Comparison of ENCODE assay signal across 31 mouse cellular contexts in the genomic region with DNA sequence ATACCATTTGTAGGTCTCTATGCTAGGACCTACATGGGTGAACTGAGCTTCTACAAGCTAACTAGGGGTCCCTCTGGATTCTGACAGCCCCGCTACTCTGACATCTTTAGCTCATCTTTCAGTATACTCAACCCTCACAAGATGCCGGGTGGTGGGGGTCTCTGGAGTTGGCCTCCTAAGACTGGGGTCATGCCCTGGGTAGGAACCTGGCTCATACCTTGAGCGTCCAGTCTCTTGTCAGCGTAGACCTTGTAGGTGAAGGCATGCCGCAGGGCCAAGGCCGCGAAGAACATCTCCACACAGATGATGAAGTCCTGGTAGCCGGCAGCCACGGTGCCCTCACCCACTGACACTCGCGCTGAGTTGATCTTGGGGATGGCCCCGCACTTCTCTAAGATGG.
"Had no signal": no experiment of that assay in that cellular context is flagged by ENCODE, and none has a peak within 500 bp of the region (broad histone marks: within the 10 kb centered on the region; RNA-seq: fewer than 3 reads in every experiment).

No protein-coding gene starts in this region.

- ATAC-seq: liver, embryonic 12.5 days; liver, postnatal 0 days; lung, postnatal 0 days; midbrain, embryonic 13.5 days; midbrain, embryonic 15.5 days; midbrain, embryonic 16.5 days had no signal

- H3K27me3 ChIP-seq: limb, embryonic 12.5 days; limb, embryonic 13.5 days; limb, embryonic 15.5 days; liver, embryonic 12.5 days; liver, embryonic 13.5 days; liver, embryonic 15.5 days; lung, embryonic 15.5 days; megakaryocyte, embryonic 14.5 days; midbrain, embryonic 12.5 days; midbrain, embryonic 13.5 days; midbrain, embryonic 15.5 days; neural tube, embryonic 12.5 days had no signal

- H3K9ac ChIP-seq: limb, embryonic 13.5 days; limb, embryonic 15.5 days; liver, embryonic 12.5 days; liver, embryonic 13.5 days; liver, embryonic 14.5 days; liver, embryonic 15.5 days; liver, postnatal 0 days; lung, embryonic 14.5 days; lung, embryonic 15.5 days; midbrain, embryonic 12.5 days; midbrain, embryonic 13.5 days; midbrain, embryonic 15.5 days; neural tube, embryonic 12.5 days had no signal

- DNase-seq: left cerebral cortex, postnatal 4 days; liver; liver, embryonic 13.5 days; liver, postnatal 0 days; lung, adult 18-20 months; lung, adult 2 months; lung, embryonic 14.5 days; lung, postnatal 14 days; lung, postnatal 36 days; lung, postnatal 4 days; midbrain, embryonic 14.5 days had no signal

- H3K4me3 ChIP-seq: limb, embryonic 10.5 days; limb, embryonic 12.5 days; limb, embryonic 13.5 days; limb, embryonic 15.5 days; liver, embryonic 12.5 days; liver, embryonic 13.5 days; liver, embryonic 15.5 days; lung, embryonic 15.5 days; megakaryocyte, embryonic 14.5 days; midbrain, embryonic 10.5 days; midbrain, embryonic 12.5 days; midbrain, embryonic 13.5 days; midbrain, embryonic 15.5 days; myocyte; neural tube, embryonic 12.5 days had no signal

- H3K4me1 ChIP-seq: midbrain, embryonic 15.5 days had no signal

- H3K4me2 ChIP-seq: limb, embryonic 12.5 days; limb, embryonic 13.5 days; limb, embryonic 15.5 days; liver, embryonic 11.5 days; liver, embryonic 12.5 days; liver, embryonic 13.5 days; liver, embryonic 15.5 days; lung, embryonic 14.5 days; lung, embryonic 15.5 days; midbrain, embryonic 11.5 days; midbrain, embryonic 12.5 days; midbrain, embryonic 13.5 days; midbrain, embryonic 15.5 days; neural tube, embryonic 12.5 days had no signal

- H3K9me3 ChIP-seq: limb, embryonic 10.5 days; limb, embryonic 12.5 days; limb, embryonic 13.5 days; limb, embryonic 15.5 days; liver, embryonic 12.5 days; liver, embryonic 13.5 days; liver, embryonic 15.5 days; lung, embryonic 15.5 days; megakaryocyte, embryonic 14.5 days; midbrain, embryonic 10.5 days; midbrain, embryonic 12.5 days; midbrain, embryonic 13.5 days; midbrain, embryonic 15.5 days; neural tube, embryonic 12.5 days had no signal

- H3K27ac ChIP-seq: limb, embryonic 12.5 days; limb, embryonic 13.5 days; limb, embryonic 15.5 days; liver, embryonic 12.5 days; liver, embryonic 13.5 days; liver, embryonic 14.5 days; liver, embryonic 15.5 days; lung, embryonic 15.5 days; macrophage; midbrain, embryonic 10.5 days; midbrain, embryonic 12.5 days; midbrain, embryonic 13.5 days; midbrain, embryonic 15.5 days; neural tube, embryonic 12.5 days had no signal
